Comparison of ENCODE assay signal across 16 mouse cellular contexts in genomic region chr12:109827241-109827915, GRCm38 (mm10).
DNase-seq lines count a peak whose midpoint lies in the region; ATAC-seq and TF ChIP-seq lines count a peak whose summit lies in the region.
"Had no signal": no experiment of that assay in that cellular context is flagged by ENCODE, and none has a peak within 500 bp of the region (broad histone marks: within the 10 kb centered on the region; RNA-seq: fewer than 3 reads in every experiment).

No protein-coding gene starts in this region.

- WGBS in forebrain, embryonic 15.5 days: 55% methylated on average over 10 of the region's 10 CpGs
- 88% methylated on average over 10 of the region's 10 CpGs for WGBS in forebrain, embryonic 11.5 days
- WGBS in midbrain, postnatal 0 days: 83% methylated on average over 10 of the region's 10 CpGs
- 82% methylated on average over 10 of the region's 10 CpGs for WGBS in midbrain, embryonic 15.5 days

- intact Hi-C loops in left cerebral cortex, postnatal 25 days (cut with DNase I): no loop called here
- intact Hi-C loops in gastrocnemius, adult 2 months (cut with DNase I): no loop called here

- no peaks in the 10 kb centered on the region for H3K9me3 ChIP-seq in forebrain, embryonic 15.5 days
- no peaks in the 10 kb centered on the region; the same call in 1 of the 2 replicates for H3K9me3 ChIP-seq in forebrain, embryonic 11.5 days (ENCODE audit: control insufficient read depth, low read length)
- H3K9me3 ChIP-seq in midbrain, postnatal 0 days (ENCODE audit: low read length): no peaks in the 10 kb centered on the region
- H3K9me3 ChIP-seq in midbrain, embryonic 15.5 days: no peaks in the 10 kb centered on the region
- H3K9me3 ChIP-seq: embryonic facial prominence, embryonic 15.5 days had no signal

- H3K27ac ChIP-seq in forebrain, embryonic 15.5 days (replicated peaks): peak overlapping the region; percentile 27; the same call in 1 of the 2 replicates
- H3K27ac ChIP-seq in forebrain, embryonic 11.5 days (ENCODE audit: low read depth, low read length): no peak overlapping the region
- no peak overlapping the region for H3K27ac ChIP-seq in midbrain, postnatal 0 days (ENCODE audit: low read depth, low read length)
- H3K27ac ChIP-seq in midbrain, embryonic 15.5 days: no peak overlapping the region
- H3K27ac ChIP-seq in gastrocnemius, adult 2 months: no peak overlapping the region
- H3K27ac ChIP-seq: embryonic facial prominence, embryonic 15.5 days; hindbrain, embryonic 10.5 days had no signal

- DNase-seq in forebrain, embryonic 11.5 days (ENCODE audit: low spot score): no peak
- DNase-seq in midbrain, postnatal 0 days (ENCODE audit: low spot score): peak; percentile 81
- DNase-seq in left cerebral cortex, postnatal 25 days (ENCODE audit: low spot score in 2 of 2): peak; percentile 8 to 74
- peak; percentile 44 for DNase-seq in telencephalon, adult 2 months (ENCODE audit: low read depth, low spot score)
- DNase-seq in urinary bladder, postnatal 36 days (ENCODE audit: low spot score in 2 of 2): no peak
- no peak for DNase-seq in gastrocnemius, adult 2 months
- DNase-seq: B cell, adult 2 months; cerebellum, adult 18-20 months; kidney, postnatal 25 days; thymus, adult 2 months had no signal

- no peak overlapping the region for H3K4me3 ChIP-seq in forebrain, embryonic 15.5 days
- no peak overlapping the region for H3K4me3 ChIP-seq in forebrain, embryonic 11.5 days (ENCODE audit: low read depth, low read length)
- H3K4me3 ChIP-seq in midbrain, postnatal 0 days (ENCODE audit: low read depth, low read length): no peak overlapping the region
- no peak overlapping the region for H3K4me3 ChIP-seq in midbrain, embryonic 15.5 days
- no peak overlapping the region for H3K4me3 ChIP-seq in gastrocnemius, adult 2 months
- H3K4me3 ChIP-seq: embryonic facial prominence, embryonic 15.5 days; hindbrain, embryonic 10.5 days had no signal

- ATAC-seq in forebrain, embryonic 15.5 days (replicated peaks): no peak; the same call in 1 of the 2 replicates
- ATAC-seq in forebrain, embryonic 11.5 days (replicated peaks; ENCODE audit: low FRiP score): no peak
- no peak for ATAC-seq in midbrain, postnatal 0 days (ENCODE audit: low FRiP score)
- ATAC-seq in midbrain, embryonic 15.5 days (replicated peaks): no peak
- ATAC-seq: intestine, embryonic 16.5 days; Patski had no signal

- TF ChIP-seq CTCF in midbrain, postnatal 0 days (IDR thresholded peaks at IDR 0.05): no peak
- TF ChIP-seq CTCF in gastrocnemius, adult 2 months (IDR thresholded peaks at IDR 0.05): no peak

- no peak overlapping the region for H3K9ac ChIP-seq in forebrain, embryonic 15.5 days (replicated peaks)
- H3K9ac ChIP-seq in forebrain, embryonic 11.5 days (ENCODE audit: low read length): no peak overlapping the region
- H3K9ac ChIP-seq in midbrain, postnatal 0 days (replicated peaks; ENCODE audit: low read length, poor library complexity, severe bottlenecking): no peak overlapping the region
- H3K9ac ChIP-seq in midbrain, embryonic 15.5 days: no peak overlapping the region
- H3K9ac ChIP-seq: embryonic facial prominence, embryonic 15.5 days had no signal

- no peak overlapping the region for H3K4me2 ChIP-seq in forebrain, embryonic 15.5 days (replicated peaks)
- H3K4me2 ChIP-seq in forebrain, embryonic 11.5 days (ENCODE audit: low read depth, low read length, severe bottlenecking): no peak overlapping the region
- H3K4me2 ChIP-seq in midbrain, postnatal 0 days (ENCODE audit: low read depth, low read length, poor library complexity, severe bottlenecking): no peak overlapping the region
- H3K4me2 ChIP-seq in midbrain, embryonic 15.5 days: no peak overlapping the region
- H3K4me2 ChIP-seq: embryonic facial prominence, embryonic 15.5 days had no signal

- no peaks in the 10 kb centered on the region for H3K27me3 ChIP-seq in forebrain, embryonic 15.5 days
- H3K27me3 ChIP-seq in forebrain, embryonic 11.5 days (ENCODE audit: control insufficient read depth, insufficient read depth, low read length): no peaks in the 10 kb centered on the region
- no peaks in the 10 kb centered on the region for H3K27me3 ChIP-seq in midbrain, postnatal 0 days (ENCODE audit: insufficient read depth, low read length)
- H3K27me3 ChIP-seq in midbrain, embryonic 15.5 days (replicated peaks): no peaks in the 10 kb centered on the region
- H3K27me3 ChIP-seq: embryonic facial prominence, embryonic 15.5 days had no signal

- peaks cover 16% of the 10 kb centered on the region for H3K4me1 ChIP-seq in forebrain, embryonic 15.5 days
- H3K4me1 ChIP-seq in forebrain, embryonic 11.5 days (replicated peaks; ENCODE audit: control insufficient read depth, insufficient read depth, low read length): peaks cover 8% of the 10 kb centered on the region; the same call in 1 of the 2 replicates
- no peaks in the 10 kb centered on the region for H3K4me1 ChIP-seq in midbrain, postnatal 0 days (ENCODE audit: insufficient read depth, low read length)
- H3K4me1 ChIP-seq in midbrain, embryonic 15.5 days: peaks cover 5% of the 10 kb centered on the region; the same call in 1 of the 2 replicates
- H3K4me1 ChIP-seq: embryonic facial prominence, embryonic 15.5 days had no signal

- no peaks in the 10 kb centered on the region for H3K36me3 ChIP-seq in forebrain, embryonic 15.5 days
- no peaks in the 10 kb centered on the region for H3K36me3 ChIP-seq in forebrain, embryonic 11.5 days (ENCODE audit: control insufficient read depth, insufficient read depth, low read length)
- H3K36me3 ChIP-seq in midbrain, postnatal 0 days (ENCODE audit: insufficient read depth, low read length): no peaks in the 10 kb centered on the region
- no peaks in the 10 kb centered on the region for H3K36me3 ChIP-seq in midbrain, embryonic 15.5 days (replicated peaks)
- H3K36me3 ChIP-seq: embryonic facial prominence, embryonic 15.5 days; hindbrain, embryonic 10.5 days had no signal

Comparison
In these comparisons a context has a peak if more than half of its experiments do, and no peak if none do; other contexts are left out.
1. DNase-seq: peak in midbrain, postnatal 0 days (single experiment), left cerebral cortex, postnatal 25 days (2 of 2) and telencephalon, adult 2 months (single experiment); none in forebrain, embryonic 11.5 days (single experiment), urinary bladder, postnatal 36 days (0 of 2) and gastrocnemius, adult 2 months (single experiment).